Mouse (Mus musculus) cerebellum, adult 11-12 months (tissue): ENCODE measurements around the gene Lrig3.

Experiments used
- DNase-seq: peaks from one replicate; pipeline ENCODE4 v3.0.0; 2022

Lrig3 gene

DNA sequence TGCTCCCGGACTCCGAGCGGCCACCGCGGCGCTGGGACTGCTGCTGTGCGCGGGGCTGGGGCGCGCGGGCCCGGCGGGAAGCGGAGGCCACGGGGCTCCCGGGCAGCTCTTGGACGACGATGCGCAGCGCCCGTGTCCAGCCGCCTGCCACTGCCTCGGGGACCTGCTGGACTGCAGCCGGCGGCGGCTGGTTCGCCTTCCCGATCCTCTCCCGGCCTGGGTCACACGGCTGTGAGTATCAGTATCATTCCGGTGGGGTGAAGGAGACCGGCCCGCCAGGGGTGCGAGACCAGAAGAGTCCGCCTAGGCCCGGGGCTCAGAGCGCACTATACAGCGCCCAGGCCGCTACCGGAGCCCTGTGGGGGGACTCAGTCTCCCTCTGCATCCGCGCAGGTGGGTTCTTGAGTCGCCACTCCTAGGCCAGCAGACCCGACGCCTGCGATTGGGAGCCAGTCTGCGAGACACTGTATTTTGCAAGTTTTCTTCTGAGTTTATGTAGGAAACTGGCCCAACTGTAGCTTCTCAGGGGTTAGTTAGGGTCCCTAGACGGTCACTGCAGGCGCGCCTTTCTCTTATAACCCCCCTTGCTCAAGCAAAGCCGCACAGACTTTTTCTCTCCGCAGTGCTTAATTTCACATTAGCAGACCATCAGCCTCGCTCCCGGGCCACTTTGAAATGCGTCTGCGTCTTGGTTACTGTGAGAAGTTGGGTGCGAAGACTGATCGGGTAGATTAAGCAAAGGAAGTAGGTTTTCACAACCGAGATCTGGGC is 698 bp downstream of the Lrig3 start:
- no peak for DNase-seq

DNA sequence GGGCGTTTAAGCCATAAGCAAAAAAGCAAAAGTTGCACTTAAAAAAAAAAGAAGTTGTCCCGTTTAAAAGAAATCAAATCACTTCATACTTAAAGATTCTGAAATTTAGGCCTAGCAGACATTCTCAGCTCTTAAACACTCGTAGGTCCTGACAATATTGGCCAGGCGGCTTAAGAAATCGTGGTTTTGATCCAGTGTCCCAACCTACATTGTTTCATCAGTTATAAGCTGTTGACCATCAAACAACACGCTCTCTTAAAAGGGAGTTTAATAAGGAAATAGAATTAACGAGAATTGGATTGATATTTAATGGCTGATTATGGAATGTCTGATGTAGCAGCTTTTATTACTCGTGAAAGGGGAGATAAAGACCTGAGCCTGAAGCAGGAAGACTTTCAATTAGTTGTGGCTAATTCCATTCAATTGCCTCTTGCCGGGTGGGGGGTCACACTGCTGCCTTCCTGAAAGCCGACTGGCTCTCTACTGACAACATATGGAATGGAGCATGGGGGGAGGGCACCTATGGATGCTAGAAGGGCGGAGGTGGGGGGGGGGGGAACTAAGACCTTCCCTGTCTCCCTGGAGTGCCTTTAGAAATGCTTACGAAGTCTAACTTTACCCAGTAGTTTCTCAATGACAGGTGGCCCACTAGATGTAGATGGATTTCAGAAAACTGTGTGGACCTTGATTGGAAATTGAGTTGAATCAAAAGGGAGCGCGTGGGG is 1.6 kb downstream of the Lrig3 start:
- DNase-seq: no peak

DNA sequence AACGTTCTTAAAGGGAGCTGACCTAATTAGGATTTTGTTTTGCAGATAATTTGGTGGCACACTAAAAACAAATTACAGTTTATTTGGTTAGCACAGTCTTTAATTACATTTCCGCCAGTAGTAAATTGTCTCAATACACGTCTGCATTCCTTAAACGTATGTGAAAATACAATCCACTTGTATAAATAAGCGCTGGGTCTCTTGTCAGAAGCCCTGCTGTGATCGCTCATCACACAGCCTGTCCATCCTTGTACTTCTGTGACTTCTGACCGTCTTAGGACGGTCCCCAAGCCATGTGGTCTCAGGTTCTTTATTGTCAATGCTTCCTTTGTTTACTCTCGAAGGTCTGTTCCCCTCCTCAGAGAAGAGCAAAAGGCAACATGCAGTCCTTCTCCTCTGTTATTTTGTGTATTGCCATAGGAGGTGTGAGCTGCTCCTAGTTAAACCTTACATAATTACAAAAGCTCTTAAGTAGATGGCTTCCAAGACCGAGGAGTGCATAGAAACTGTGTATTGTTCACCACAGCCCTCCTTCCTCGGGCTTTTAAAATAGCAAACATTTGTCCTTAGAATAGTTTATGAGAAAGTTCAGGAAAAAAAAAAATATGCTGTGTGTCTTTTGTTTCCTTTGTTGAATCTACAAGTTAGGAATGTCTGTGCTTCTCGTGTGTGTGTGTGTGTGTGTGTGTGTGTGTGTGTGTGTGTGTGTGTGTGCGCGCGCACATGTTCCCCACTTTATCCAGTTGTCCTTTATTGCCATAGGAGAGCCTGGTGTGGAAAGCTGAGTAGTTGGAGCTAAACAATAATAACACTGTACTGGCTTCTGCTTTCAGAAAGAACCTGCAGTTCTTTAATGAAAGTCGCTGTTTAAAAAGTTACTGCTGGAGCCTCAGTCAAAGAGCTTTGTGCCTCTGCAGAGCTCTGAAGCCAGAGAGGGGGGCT is 2.5 kb downstream of the Lrig3 start:
- DNase-seq: no peak

DNA sequence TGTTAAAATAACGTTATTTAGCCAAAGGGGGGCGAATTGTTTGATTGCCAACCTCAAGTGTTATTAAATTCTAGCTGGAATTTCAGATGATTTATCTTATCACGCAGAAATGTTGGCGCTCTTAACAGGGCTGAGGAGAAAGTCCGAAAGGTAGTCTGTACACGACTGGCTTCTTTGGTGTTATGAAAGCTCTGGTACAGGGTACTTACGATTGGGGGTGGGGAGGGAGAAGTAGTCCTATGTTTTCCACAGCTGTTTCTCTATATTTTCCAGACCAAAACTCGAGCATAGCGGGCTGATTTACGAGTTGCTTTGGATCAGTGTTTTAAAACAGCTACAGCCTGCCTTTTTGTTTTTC is 3.1 kb downstream of the Lrig3 start:
- no peak for DNase-seq

DNA sequence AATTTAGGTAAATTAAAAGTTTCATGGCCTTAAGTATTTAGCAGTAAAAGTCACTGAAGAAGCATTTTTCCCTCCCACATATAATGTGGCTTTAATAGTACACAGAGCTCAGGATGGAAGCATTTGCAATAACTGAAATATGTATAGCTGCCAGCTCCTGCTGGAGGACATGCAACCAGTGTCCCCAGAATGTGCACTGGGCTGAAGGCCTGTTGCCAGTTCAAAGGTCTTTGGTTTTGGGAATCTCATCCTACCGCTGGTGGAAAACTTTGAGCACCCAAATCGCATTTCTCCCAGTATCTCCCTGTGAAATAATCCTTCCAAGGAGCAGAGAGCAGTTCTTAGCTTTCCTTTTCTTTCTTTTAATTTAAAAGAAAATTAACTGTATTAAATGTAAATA is 4.1 kb downstream of the Lrig3 start:
- no peak for DNase-seq

DNA sequence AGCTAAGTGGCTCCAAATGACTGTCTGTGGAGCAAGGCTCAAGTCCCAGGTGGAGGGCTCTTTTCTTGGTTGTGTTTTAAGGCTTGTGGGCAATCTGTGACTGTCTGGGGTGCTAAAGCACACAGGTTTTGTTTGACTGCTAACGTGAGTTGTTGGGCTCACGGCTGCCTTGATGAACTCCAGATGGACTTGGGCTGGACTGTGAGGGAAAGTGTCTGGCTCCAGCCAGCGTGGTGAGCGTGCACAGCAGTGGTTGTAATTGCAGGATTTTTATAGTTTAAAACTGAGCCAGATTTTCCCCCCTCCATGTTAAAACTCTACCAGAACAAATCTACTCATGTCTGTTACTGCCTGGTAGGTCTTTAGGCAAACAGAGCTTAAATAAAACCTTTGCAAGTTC is 4.5 kb downstream of the Lrig3 start:
- no peak for DNase-seq

DNA sequence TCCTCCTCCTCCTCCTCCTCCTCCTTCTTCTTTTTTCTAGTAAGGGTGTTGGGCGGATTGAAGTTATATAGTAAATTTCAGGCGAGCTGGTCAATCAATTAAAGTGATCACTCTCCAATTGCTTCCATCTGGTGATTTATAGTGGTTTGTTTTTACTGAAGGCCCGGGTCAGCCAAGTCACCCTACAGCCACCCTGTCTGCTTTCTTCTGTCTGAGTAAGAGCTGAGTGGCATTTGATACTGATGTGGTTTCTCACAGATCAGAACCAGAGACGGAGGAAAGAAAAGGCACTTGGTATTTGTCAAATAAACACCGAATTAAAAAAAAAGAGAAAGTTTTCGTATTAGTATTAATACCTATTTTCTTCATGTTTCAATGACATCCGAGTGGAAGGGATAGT is 7.8 kb downstream of the Lrig3 start:
- DNase-seq: no peak

DNA sequence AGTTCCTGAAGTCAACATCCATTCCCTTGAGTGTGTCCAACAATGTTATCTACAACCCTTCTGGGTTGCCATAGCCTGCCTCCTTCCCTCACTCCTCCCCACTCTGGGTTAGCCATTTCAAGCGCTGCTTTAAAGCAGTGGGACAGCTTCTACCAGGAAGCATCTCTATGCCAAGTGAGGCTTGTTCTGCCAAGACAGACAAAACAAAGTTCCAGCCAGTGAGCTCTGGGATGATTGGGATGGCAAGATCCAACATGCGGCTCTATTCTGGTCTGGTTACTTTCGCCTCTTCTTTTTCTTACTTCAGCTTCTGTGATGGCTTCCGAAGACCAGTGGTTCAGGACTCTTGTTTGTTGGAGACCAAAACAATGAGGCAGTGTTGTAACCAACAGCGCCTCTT is 16.0 kb downstream of the Lrig3 start:
- no peak for DNase-seq

DNA sequence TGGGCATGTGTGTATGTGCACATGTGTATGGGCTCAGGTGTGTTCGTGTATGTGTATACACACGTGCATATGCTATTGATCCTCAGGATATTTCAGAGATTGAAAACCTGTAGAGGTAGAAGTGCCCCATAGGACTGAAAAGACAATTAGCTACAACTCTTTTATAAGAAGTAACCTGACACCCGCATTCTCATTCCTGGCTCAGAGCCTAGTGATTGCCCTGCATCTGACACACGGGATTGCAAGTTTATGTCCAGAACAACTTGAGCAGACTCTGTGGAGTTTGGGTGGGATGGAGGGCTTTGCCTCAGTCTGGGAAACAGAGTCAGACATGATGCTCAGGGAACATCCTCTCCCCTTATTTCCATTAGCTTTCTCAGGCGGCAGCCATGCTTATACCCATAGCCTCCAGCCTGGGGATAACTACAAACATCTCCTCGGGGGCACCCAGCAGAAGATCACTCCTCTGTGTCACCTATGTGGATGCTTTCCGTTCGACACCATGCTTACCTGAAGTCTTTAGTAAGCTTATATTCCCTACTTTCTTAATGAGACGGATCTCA is 18.6 kb downstream of the Lrig3 start:
- no peak for DNase-seq

DNA sequence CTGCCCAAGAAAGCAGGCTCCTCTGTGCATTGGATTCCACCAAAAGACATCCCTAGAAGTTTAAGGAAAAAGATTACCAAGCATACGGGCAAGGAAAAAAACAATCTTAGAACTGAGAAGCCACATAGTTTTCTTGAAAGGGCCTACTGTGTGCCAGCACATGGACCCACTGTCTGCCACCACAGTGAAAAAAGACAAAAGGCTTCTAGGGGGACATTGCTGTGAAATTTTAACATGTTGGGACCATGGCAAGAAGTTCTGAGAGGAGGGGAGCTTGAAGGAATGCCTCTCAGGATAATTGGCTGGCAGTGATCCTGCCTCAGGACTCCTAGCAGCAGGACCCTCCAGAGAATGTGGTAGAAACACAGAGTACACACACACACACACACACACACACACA is 19.8 kb downstream of the Lrig3 start:
- DNase-seq: no peak

DNA sequence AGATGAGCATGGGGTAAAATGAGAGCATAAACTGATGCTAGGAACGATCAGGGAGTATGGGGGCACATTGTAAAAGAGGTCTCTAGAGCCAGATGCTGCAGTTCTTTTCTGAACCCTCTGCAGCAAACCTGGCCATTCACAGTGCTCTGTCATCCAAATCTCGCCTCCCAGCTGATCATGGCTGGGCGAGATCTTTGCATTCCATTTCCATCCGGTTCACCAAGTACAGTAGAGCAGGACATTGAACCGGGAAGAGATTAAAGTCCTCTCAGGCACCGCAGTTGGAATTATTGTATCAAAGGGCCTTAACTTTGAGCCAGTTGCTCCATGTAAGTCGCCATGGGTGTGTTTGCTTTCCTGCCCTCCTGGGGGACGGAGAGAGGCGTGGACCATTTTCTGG is 20.5 kb downstream of the Lrig3 start:
- DNase-seq: no peak

DNA sequence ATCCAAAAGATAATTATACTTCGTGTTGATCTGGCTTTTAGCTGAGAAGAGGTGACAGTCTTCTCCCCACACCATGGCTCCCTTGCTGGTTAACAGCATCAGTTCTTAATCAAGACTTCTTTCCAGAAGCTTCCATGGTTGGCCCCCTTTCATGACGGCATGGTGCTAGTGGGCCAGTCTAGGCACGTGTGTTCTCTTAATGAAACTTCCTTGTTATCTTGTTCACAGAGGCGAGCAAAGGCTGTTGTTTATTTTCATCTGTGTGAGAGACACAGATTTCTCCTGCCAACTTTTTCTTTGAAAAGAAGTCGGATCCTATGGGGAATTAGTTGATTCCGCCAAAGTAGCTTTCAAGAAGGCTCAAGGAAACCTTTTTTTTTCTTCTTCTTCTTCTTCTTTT is 21.3 kb downstream of the Lrig3 start:
- DNase-seq: no peak

DNA sequence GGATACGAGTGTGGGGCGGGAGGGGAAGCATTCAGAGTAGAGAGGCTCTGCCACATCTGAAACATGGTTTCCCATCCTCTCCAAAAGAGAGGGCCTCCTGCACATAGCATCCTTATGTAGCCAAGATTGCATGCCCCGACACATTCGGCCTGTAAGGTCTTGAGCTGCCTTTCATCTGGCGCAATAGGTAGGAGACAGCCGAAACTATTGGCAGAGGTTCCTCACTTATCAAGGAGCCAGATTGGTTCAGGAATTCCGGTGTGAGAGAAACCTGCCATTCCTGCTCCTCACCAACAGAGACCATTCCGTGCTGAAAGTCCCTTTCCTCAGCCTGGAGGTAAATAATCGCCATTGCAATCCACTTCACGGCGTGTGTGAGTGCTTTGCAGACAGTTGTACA is 22.1 kb downstream of the Lrig3 start:
- no peak for DNase-seq

DNA sequence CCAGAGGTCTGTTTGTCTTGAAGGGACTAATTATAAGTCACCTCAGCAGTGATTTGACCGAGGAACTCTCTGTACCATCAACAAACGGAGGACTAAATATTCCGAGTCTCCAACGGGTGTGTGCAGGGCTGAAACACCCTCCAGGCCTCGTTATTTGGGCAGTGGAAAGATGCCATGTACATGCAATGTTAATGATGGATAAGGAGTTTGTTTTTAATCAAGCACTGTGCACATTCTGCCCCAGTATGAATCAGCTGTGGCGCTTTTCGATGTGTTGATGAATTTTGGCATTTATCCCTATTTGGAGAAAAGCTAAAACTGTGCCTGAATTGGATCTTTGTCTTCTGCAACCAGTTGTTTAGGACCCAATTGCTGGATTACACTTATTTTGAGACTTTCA is 23.9 kb downstream of the Lrig3 start:
- DNase-seq: no peak

DNA sequence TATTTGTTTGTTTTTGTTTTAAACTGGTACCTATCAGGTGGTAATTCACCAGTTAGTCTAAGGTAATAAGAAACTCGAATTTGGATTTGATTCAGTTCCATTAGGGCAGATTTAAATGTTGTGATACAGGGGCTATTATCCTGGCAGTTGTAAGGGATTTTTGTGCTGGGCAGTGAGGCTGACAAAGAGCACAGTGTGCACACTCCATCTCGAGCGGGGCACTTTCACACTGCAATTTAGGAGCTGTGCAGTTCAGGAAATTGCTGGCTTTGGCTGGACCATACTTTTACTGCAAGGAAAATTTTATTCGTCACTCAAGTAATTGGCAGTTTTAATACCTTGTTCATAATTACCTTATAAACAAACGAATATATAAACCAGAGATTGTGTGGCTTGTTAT is 24.4 kb downstream of the Lrig3 start:
- DNase-seq: no peak

DNA sequence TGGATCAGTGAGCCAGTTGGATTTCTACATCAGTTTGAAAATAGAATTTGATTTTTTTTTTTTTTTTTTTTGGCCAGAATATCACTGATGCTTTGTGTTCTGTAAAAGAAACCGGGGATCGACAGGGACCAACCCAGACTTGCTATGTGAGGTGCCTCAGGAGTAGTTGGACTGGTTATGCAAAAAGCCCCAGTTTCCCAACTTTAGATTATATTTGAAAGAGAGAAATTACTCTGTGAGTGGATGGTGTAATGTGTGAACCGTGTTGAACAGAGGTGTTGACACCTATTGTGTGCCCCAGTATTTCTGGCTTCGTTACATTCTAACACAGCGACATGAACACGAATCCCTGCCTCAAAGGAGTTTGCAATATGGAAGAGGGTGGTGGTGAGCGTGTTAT is 25.9 kb downstream of the Lrig3 start:
- DNase-seq: no peak

DNA sequence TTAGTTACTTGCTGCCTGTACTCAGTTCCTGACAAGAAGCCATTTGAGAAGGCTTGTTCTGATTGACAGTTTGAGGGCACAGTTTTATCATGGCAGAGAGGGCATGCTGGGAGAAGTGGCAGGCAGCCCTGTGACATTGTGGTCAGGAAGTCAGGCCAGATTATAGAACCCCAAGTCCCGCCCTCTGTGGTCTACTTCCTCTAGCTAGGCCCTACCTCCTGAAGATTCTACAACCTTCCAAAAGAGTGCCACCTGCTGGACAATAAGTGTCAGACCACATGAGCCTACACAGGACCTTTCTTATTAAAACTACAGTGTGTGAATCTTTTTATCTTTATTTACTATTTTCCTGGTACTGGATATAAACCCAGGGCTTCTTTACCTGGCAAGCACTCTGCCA is 28.9 kb downstream of the Lrig3 start:
- peak; percentile 20 for DNase-seq

DNA sequence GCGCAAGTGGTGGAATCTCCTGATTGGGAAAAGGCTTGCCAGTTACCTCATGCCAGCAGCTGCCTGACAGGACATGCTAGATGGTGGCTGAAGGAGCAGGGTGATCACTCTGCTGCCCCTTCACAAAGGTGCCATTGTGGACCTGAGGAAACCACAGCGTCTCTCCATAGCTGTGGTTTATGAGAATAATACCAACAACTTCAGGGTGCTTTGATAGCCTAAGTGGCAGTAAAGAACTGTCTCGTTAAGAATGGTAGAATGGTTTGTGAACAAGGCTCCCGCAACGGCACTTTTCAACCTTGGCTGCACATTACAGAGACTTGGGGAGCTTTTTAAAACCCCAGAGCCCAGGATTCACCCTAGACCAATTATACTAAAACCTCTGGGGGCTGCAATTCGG is 29.7 kb downstream of the Lrig3 start:
- DNase-seq: no peak

DNA sequence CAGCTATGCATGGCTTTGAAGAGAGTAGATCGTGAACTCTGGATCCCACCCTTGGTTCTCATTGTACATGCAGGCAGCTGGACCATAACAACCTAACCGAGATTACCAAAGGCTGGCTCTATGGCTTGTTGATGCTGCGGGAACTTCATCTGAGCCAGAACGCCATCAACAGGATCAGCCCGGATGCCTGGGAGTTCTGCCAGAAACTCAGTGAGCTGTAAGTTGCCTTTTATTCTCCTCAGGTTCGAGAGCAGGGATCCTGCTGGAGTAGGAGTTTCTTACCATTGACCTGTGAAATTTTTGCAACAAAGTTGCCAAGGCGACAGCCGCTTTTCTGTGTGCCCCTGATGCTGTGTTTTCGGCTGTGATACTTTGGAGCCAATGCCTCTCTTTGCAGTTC is 31.0 kb downstream of the Lrig3 start:
- DNase-seq: peak; percentile 11

DNA sequence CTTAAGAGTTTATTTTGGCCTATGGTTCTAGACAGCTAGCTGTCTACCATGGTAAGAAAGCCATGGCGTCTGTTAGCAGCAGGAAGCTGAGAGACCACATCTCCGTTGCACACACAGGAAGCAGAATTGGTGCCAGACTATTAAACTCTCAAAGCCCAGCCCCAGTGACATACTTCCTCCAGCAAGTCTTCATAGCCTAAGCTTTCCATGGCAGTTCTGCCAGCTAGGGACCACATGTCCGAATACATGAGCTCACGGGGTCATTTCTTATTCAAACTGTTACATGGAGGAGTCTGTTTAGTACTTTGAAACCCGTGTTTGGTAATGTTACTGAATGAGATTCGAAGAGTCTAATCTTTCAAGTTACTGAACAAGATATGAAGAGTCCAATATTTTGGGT is 33.6 kb downstream of the Lrig3 start:
- DNase-seq: no peak

DNA sequence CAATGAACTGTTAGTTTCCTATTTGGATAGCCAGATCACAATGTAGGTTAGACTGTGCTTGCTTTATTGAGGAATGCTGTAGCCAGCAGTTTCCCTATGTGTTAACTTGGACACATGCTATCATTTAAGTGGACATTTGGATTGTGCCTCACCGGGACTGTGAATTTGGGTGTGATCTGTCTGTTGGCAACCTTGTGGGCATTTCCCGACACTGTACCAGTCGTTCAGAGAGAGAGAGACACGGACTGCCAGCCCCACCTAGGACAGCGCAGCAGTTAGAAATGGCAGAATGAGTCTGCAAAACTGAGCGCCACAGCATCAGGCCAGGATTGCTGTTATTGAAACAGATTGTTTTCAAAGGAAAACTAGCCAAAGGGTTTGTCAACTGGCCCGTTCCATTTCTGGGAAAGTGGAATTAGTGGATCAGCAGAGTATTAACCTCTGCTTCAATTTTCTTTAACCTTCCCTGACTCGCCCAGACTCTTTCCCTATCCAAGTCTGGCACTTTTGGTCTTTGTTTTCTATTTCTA is 35.0 kb downstream of the Lrig3 start:
- DNase-seq: no peak

DNA sequence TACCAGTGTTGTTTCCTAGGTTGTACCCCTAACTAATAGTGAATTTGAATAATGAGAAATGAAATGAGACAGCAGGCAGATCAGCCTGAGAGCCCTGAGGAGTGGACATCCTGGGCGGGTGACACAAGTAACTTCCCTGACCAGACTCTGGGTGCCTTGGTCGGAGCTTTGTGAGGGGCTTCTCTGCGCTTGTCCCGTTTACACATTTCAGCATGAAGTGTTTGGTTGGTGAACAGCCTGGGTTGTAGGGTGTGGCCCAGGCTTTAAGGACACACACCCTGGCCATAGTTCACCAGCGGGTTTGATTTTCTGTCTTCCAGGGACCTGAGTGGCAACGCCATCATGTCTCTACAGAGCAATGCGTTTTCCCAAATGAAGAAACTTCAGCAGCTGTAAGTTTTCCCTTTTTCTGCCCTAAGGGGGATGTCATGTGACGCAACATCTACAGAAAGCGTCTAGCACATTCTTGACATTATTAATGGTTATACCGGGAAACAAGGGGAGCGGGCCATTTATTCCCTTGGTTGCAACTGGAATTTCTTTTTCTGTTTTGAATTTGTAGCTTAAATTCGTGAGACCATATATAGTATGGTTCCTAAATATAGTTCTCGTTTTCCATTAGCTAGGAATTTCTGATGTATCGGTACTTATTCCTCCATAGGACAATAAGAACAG is 36.2 kb downstream of the Lrig3 start:
- no peak for DNase-seq
